Mouse (Mus musculus) testis, postnatal 14 days (tissue): ENCODE data around the gene Myh7b.

Experiments
- DNase-seq: peaks from one replicate; pipeline ENCODE4 v3.0.0; 2021; ENCODE audit warnings: low spot score

The Myh7b gene

DNA sequence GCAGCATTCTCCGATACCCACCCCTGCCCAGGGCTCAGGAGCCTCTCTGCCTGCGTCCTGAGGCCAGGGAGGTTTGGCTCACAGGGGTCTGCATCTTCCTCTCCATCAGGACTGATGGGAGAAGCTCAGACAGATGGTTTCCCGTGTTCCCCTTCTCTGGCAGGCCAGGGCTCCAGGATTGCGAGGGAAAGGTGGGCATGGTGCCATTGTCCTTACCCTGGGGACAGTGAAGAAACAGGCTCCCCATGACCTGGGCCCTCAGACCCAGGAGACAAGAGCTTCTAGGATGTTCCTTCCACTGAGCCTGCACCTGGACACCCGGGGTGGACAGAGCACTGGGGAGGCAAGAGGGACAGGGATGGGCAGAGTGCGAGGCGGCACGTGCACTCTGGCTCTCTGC lies 23.6 kb downstream of the Myh7b start:
- no peak for DNase-seq

DNA sequence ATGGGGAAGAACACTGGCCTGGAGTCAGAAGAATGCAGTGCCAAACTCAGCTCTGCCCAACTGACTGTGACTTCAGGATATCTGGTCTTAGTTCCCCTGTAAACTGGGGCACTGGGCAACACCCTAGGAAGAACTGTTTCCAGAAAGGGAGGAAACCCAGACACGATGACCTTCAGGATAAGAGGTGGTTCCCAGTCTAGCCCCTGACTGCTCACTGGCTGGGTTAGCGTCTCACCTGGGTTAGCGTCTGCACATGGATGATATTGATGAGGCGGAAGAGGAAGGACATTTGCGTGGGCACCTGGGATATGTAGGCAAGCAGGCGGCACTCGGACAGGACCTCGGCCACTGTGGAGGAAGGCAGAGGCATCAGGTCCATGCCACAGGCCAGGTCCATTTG lies 24.9 kb downstream of the Myh7b start:
- no peak for DNase-seq

DNA sequence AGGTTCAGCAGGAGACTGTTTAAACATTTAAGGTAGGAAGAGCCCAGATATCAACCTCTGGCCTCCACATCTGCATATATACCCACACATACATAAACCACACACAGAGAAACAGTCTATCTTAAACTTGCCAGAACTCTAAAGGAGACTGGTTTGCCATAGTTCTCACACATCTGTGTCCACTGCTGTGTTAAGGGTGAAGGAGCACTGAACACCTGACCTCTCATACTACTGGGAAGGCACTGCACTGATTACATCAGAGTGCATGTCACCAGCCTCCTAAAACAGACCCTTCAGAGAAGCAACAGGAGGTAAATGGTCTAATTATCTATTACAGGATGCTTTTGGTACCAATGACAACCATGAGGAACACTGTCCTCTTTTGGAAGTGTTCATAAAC lies 25.9 kb downstream of the Myh7b start:
- DNase-seq: no peak

DNA sequence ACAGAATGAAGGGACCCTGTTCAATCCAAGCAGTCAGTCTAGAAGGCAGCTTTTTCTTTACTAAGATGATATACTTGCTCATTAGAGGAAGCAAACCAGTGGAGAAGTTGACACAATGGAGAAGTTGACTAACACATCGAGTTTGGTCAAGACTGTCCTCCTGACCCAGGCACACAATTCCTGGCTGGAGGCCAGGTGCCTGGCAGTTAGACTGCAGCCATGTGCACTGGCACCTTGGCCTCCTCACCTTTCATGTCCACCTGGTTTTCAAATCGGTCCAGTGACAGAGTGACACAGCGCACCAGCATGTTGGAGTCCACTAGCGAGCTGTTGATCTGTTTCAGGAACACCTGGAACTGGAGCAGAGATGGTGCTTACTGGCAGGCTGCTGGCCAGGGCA lies 26.4 kb downstream of the Myh7b start:
- no peak for DNase-seq

DNA sequence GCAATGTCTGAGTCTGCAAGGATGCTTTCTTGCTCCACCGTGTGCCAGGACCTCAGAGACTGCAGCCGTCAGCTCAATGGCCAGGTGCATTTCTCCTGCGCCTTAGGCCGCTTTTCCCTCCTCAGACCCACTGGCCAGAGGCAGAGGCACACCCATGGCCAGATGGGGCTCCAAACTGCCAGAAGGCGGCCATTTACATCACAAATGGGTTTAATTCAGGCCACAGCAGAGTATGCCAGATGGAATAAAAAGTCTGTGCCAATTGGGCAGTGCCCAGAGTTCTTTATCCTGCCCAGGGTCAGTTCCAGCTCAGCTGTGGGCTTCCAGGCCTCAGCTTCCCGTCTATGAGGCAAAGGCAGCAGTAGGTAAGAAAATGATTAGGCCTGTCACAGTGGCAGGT lies 29.6 kb downstream of the Myh7b start:
- DNase-seq: no peak

DNA sequence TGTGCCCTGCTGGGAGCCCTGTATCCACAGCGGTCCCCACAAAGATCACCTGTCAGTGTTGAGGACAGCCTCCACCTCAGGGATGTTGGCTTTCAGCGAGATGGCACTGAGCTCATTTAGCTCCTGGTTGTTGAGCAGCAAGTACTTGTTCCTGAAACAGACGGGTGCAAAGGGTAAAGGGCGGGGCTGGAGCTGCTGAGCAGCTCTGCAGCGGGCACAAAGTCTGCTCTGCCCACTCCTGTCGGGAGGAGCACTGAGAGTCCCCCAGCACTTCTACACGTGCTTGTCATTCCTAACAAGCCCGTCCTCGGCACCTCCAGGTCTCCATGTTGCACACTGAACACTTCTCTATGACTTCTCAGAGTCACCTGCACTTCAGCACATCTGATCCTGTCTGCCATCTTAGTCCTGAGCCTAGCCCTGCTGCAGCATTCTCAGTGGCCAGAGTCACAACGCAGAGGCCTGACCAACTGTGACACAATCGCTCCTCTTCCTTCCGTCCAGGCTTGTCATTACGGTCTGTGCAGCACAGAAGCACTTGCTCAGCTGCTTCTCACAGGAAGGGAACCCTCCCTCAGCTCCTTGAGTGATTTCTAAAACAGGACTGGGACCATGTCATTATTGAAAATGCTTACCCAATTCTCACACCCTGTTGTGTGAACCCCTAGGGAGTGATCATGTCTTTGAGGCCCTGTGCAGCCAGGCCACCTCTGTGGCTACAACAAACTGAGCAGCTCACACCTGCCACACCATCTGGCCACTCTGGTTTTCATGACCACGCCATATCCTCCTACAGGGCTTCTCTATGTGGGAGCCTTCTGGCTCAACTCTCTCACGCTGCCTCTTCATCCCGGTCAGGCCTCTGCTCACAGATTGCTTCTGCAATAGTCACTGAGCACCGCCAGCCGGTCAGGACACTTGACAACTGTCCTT lies 30.8 kb downstream of the Myh7b start:
- no peak for DNase-seq

DNA sequence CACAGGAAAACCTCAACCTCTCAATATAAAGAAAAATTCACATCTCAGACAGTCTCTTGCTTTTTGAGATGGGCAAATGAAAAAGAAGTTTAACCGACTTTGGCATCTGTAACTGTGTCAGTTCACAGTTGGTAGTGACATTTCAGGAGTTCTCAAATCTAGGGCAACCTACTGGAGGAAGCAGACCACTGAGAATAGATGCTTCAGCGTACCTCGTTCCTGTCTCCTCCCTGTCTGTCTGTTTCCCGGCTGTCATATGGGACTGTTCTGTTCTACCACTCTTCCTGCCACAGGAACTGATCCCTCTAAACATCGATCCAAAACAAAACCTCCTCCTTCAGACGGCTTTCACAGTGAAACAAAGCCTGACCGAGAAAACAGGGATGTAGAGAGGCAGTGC lies 34.7 kb downstream of the Myh7b start:
- DNase-seq: no peak

DNA sequence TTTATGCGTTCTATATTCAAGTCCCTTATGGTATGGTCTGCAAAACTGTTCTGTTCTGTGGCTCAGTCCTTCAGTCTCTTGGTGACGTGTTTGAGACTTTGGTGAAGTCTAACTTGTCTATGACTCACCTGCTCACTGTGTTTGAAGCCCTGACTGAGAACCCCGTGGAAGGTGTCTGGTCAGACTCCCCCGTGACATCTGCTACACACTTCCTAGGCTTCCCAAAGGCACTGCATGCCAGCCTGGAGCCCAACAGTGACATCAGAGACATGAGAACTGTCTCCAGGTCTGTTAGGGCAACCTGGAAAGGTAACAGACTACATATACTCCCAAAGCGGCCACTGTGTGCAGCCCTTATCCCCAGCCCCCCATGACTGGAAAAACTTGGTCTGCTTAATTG lies 41.6 kb downstream of the Myh7b start:
- DNase-seq: no peak

DNA sequence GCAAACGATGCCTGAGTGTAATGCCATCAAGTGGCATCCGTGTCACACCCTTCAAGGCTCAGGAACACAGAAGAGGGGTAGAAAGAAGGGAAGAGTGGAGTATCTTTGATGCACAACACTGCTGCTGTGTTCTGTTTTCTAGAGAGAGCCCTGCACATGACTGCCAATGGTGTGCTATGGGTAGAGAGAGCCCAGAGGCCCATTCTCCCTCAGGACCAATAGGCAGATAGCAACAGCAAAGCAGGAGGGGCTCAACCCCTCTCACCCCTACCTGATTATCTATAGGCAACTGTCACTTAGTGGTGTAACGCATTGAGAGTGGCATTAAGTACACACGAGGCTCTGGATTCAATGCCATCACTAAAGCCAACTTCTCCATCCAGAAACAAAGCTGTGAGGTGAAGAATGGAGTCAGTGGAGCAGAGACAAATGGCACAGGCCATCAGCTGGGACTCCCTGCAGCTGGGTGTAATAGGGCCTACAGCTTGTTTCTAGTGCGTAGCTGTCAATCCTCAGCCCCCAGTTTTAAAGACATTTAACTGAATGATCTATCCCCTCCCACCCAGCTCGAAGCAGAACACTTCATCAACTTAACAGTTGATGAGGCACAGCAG lies 44.9 kb downstream of the Myh7b start:
- DNase-seq: no peak

DNA sequence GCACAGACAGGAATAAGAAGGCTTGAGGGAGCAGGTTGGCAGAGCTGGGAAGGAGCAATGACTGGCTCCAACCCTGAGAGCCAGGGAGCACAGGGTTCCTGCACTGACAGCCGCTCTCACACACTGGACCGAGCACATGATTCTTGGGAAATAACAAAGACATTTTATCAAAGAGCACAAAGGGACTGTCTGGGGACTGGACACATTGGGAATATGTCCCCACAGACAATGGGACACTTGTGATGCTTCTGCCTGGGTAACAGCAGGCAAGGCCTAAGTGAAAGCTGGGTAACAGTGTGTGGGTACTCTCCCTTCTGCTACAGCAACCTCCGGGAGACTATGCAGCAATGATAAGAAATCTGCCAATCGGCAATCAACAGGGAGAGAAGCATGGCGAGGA lies 51.4 kb downstream of the Myh7b start:
- no peak for DNase-seq

DNA sequence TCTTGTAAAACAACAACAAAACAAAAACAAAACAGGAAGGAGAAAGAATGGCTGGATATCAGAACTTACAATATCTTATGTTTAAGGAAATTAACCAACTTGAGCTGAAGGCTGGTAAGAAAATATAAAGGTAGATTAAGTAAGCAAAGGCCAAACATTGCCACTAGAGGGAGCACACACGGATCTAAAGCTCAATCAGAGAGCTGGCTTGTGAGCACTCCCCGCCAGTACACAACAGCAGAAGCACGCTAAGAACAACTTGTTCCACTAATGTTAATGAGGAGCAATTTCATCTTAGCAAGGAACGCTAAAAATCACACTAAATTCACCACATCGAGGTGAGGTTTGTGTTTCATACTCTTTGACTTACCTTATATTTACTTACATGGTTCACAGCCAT lies 52.1 kb downstream of the Myh7b start:
- DNase-seq: no peak

DNA sequence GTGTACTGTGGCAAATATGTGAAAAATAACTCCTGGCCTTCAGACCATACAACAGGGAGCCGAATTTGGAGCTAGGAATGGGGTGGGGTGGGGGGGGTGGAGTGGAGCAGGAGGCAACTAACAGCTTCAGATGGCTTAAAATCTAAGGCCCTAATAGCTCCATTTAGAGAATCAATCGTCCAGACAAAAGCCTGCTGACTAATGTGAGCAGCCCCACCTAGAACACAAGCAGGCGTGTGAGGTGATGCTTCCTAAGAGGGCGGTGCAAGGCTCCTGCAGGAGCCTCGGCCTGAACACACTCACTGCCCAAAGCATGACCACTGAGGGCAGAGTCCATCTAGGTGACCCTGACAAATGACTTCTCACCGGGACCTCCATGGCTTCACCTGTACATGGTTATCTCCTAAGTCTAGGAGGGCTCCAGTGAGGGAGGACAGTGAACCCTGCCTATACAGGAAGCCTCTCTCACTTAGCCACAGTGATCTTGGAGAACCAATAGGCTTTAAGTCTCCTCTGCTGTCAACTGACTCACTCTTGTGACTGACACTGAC lies 53.0 kb downstream of the Myh7b start:
- no peak for DNase-seq

DNA sequence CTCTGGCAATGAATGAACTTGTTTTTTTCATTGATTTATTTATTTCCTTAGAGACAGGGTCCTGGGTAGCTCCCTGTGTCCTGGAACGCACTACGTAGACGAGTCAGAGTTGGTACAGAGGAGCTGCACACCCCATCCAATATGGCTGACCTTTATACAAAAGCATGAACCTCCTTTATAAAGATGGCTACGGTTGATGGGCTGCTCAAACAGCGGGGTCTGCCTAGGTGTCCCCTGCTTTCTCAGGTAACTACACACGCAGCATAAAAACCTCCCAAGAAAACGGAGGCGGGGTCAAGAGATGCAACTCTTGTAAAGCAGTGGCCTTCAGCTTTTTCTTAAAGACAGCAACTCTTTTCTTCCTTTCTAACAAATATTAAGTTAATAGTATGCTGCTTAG lies 56.9 kb downstream of the Myh7b start:
- no peak for DNase-seq

DNA sequence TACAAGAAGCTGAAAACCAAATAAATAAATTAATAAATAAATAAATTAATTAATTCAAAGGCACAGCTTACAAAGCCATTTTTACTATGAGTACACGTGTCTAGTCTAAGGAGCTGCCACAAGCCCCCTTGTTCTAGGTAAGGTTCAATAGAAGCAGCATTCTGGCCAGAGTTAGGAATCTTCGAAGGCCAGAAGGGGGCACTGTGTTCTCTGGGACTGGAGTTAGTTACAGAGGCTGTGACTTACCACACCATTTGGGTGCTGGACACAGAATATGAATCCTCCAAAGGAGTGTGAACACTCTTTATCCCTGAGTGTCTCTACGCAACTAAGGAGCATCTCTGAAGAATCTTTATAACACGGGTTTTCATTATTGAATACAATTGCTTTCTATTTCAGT lies 57.4 kb downstream of the Myh7b start:
- no peak for DNase-seq

DNA sequence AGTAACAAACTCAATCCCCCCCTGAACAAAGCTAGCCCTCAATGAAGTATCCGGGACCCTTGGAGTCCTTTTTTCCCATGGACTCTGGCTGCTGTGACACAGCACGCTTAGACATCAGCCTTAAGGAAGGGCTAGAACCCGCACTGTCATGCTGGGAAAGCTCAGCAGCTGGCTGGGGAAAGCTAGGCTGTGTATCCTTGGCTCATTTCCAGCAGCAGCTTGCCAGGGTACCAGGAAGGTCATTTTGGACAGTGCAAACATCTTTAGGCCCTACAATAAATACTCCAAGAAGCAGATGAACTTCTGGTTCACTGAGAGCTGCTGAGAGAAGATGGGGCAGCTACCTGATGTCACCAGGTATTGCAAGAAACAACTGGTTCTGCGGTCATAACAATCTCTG lies 60.2 kb downstream of the Myh7b start:
- DNase-seq: no peak

DNA sequence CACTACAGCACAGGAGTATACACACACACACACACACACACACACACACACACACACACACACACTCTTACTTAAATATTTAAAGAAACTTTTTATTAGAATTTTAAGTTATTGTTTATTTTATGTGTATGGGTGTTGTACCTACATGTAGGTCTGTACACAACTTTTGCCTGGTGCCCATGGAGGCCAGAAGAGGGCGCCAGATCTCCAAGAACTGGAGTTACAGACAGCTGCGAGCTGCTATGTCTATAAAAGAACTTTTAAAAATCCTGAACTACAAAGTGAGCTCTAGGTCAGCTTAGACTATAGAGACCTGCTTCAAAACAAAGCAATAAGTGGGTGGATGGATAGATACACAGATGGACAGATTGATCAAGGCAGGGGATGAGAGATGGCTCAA lies 62.5 kb downstream of the Myh7b start:
- peak; percentile 33 for DNase-seq

DNA sequence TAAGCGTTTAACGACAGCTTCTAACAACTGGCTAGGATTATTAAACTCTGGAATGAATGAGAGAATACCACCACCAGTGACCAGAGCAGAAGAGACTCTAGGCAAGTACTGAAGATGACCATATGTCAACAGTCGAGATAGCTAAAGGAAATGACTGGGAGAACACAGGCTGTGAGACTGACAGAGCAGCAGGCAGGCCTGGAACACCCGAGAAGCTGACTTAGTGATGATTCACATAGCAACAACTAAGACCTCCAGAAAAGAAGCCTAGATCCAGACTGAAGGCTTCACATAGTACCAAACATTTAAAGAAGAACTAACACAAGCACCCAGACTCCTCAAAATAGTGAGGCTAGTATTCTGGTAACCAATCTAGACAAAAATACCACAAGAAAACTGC lies 64.1 kb downstream of the Myh7b start:
- no peak for DNase-seq

DNA sequence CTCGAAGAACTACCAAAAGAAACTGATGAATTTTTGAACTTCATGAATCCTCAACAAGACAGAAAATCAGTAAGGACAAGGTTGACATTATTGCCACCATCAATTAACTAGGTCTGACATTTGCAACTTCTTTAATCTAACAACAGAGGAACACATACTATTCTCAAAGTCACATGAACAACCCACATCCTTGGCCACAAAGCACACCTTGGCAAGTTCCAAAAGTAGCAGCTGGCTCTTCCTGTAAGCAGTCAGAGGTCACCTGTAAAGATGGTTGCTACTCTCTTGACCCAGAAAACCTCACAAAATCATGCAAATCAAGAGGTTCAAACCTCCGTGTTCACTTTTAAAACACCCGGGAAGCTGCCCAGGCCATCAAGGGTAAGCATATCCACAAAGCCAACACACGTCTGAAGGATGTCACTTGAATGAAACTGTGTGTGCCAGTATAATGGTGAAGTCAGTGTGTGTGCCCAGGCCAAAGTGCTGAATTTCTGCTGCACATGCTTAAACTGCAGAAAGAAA lies 68.6 kb downstream of the Myh7b start:
- no peak for DNase-seq

DNA sequence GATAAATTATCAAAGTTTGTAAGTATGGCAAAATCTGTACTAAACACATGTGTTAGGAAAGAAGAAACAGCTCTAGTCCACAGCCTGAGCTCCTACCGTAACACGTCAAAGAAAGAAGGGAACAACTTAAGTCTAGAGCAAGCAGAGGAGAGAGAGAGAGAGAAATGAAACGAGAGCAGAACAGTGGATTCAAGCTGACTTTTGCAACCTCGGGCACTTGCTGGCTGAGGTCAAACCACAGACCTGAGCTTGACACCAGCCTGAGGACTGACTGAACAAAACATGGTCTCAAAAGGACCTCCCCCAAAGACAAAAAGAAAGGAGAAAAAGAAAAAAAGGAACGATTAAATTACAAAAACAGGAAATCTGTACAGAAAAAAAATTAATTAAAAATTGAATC lies 69.6 kb downstream of the Myh7b start:
- DNase-seq: no peak

DNA sequence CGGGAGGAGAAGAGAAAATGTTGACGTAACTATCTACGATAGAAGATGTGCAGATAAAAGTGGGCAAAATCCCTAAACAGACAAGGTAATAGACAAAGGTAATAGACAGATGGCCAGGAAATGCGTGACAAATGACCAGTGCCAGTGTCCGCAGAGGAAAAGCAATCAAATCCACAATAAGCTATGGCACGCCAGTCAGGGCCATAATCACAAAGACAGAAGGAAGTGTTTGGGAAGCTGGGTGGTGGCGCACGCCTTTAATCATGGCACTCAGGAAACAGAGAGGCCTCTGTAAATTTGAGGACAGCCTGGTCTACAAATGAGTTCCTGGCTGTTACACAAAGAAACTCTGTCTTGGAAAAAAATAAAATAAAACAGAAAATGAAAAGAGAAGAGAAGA lies 70.2 kb downstream of the Myh7b start:
- DNase-seq: no peak

DNA sequence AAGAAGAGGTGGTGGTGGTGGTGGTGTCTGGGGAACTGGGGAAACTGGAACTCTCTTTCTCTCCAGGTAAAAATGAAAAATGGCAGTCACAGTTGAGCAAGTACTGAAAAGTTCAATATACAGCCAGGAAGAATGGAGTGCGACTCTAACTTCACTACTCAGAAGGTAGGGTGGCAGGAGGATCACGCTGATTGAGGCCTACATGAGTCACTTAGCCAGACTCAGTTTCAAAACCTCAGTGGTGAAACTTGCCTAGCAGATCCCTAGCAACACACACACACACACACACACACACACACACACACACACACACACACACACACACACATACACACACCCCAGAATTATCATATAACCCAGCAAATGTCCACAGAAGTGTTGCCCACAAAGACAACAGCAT lies 70.9 kb downstream of the Myh7b start:
- DNase-seq: no peak

DNA sequence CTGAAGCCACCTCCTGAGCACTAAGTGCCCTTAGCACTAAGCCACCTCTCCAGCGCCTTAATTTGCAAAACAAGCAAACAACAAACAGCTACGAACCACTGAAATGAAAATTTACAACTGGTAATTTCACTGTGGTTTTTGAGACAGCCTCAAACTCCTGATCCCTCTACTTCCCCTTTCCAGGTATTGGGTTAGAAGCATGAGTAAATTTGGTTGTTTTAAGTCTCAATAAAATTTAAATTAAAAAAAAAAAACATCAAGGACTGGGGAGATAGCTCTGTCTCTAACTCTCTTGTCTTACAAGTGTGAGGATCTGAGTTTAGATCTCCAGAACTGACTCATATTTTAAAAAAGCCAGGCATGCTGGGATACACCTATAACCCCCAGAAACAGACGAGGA lies 72.1 kb downstream of the Myh7b start:
- DNase-seq: no peak

DNA sequence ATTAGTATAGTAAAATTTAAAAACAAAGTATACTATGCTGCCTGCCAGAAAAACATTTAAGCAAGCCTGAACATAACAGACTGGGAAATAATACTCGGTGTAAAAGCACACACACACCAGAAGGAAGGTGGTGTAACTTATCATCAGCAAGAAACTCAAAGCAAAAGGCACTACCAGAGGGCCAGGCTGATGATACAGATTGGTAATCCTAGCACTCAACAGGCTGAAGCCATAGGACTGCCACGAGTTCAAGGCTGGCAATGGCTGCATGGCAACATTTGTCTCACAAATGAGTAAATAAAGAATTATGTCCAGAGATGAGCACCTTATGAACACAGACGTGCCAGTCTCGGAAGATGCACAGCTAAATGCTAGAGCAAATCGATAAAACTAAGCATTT lies 72.8 kb downstream of the Myh7b start:
- no peak for DNase-seq
